Mouse (Mus musculus) kidney, adult 8-10 months (tissue): Measurements from ENCODE around the gene Bcl7c.

Source experiments
- DNase-seq, 2 experiments: peaks; one replicate each; pipeline ENCODE4 v3.0.0; 2022

The Bcl7c gene

GRCm38 (mm10) chr7:127681888-127682553 lies 26.7 kb downstream of the Bcl7c start:
- no peak for DNase-seq

- DNase-seq = no peak
Observed at GRCm38 (mm10) chr7:127680541-127680940, 28.2 kb downstream of the Bcl7c start.

GRCm38 (mm10) chr7:127678811-127679210 lies 29.9 kb downstream of the Bcl7c start:
- DNase-seq = no peak

- no peak for DNase-seq
Observed at GRCm38 (mm10) chr7:127677609-127678008, 31.1 kb downstream of the Bcl7c start.

GRCm38 (mm10) chr7:127677077-127677476 lies 31.7 kb downstream of the Bcl7c start:
- DNase-seq = peak in 1 of 2 experiments; percentile 76

GRCm38 (mm10) chr7:127675391-127675811 lies 33.3 kb downstream of the Bcl7c start:
- no peak for DNase-seq

- peak; percentile 66 to 89 for DNase-seq
Observed at GRCm38 (mm10) chr7:127674977-127675376, 33.8 kb downstream of the Bcl7c start.

- no peak for DNase-seq
Observed at GRCm38 (mm10) chr7:127672776-127673175, 36.0 kb downstream of the Bcl7c start.

- peak; percentile 37 to 61 for DNase-seq
Observed at GRCm38 (mm10) chr7:127671880-127672774, 36.6 kb downstream of the Bcl7c start.

GRCm38 (mm10) chr7:127667171-127667570 lies 41.6 kb downstream of the Bcl7c start:
- DNase-seq = no peak

GRCm38 (mm10) chr7:127666679-127667078 lies 42.1 kb downstream of the Bcl7c start:
- DNase-seq = no peak

- peak; percentile 67 to 71 for DNase-seq
Observed at GRCm38 (mm10) chr7:127666066-127666654, 42.6 kb downstream of the Bcl7c start.

- DNase-seq = peak; percentile 78 to 83
Observed at GRCm38 (mm10) chr7:127662926-127663325, 45.8 kb downstream of the Bcl7c start.

- DNase-seq = no peak
Observed at GRCm38 (mm10) chr7:127661833-127662232, 46.9 kb downstream of the Bcl7c start.

GRCm38 (mm10) chr7:127660882-127661281 lies 47.9 kb downstream of the Bcl7c start:
- no peak for DNase-seq

- peak; percentile 65 to 90 for DNase-seq
Observed at GRCm38 (mm10) chr7:127656946-127657345, 51.8 kb downstream of the Bcl7c start.

GRCm38 (mm10) chr7:127654318-127654717 lies 54.4 kb downstream of the Bcl7c start:
- peak in 1 of 2 experiments; percentile 51 for DNase-seq

GRCm38 (mm10) chr7:127652050-127652449 lies 56.7 kb downstream of the Bcl7c start:
- peak; percentile 30 to 42 for DNase-seq

GRCm38 (mm10) chr7:127651624-127652023 lies 57.1 kb downstream of the Bcl7c start:
- DNase-seq = no peak

GRCm38 (mm10) chr7:127649206-127649605 lies 59.5 kb downstream of the Bcl7c start:
- DNase-seq = no peak

GRCm38 (mm10) chr7:127648516-127649201 lies 60.1 kb downstream of the Bcl7c start:
- DNase-seq = no peak

GRCm38 (mm10) chr7:127647576-127647975 lies 61.2 kb downstream of the Bcl7c start:
- DNase-seq = peak in 1 of 2 experiments; percentile 39

GRCm38 (mm10) chr7:127646363-127646762 lies 62.4 kb downstream of the Bcl7c start:
- DNase-seq = no peak
